Mouse (Mus musculus): Measurements from ENCODE around the gene Klf16.
A peak's percentile ranks its signal among the peaks of the same experiment; 100 is the strongest.
"Not testable (repeated sequence)": the region's sequence is repeated elsewhere in the genome, so short reads cannot be mapped to it uniquely, and the experiment has no call there.

Gene Klf16

GRCm38 (mm10) chr10:80606306-80606705 is 29.2 kb upstream of the Klf16 start:
- peak; percentile 54 for DNase-seq (ENCODE audit: low read depth, low spot score)

DNA sequence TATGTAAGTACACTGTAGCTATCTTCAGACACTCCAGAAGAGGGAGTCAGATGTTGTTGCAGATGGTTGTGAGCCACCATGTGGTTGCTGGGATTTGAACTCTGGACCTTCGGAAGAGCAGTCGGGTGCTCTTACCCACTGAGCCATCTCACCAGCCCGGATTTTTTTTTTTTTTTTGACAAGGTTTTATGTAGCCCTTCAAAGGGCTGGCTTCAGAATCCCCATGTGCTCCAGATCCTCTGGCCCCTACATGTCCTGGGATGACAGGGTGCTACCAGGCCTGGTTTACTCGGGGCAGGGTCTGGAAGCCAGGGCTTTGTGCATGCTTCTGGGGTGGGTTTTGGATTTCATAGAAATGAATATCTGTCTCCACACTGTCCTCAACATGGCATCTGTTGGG is 28.6 kb upstream of the Klf16 start, which contains the start of gene Gm49322:
Gene Gm49322, plus strand, starts transcription at position 301 of the 400 bp plus-strand sequence.
- DNase-seq (ENCODE audit: low read depth, low spot score), result not testable (repeated sequence)

GRCm38 (mm10) chr10:80604988-80605387 is 27.9 kb upstream of the Klf16 start:
- DNase-seq (ENCODE audit: low read depth, low spot score), result no peak

DNA sequence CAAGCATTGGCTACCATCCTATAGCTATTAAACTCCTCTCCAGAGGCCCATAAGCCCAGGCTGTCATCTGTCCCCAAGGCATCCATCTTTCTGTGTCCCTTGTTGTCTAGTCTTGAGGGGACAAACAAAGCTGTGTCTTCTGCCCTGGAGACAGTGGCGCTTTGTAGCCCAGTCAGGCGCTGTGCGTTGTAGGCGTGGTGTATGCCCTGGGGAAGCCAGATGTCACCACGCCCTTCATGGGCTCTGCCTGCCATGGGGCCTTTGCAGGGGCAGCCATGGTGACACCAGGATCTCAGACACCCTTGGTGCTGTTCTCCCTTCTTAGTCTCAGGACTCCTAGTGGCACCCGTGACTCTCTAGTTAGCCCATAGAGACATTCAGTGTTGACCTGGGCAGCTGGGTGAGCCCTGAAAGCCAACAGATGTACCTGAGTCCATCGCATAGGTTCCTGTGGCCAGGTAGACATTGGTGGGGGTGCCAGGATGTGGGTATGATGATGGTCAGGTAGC is 26.9 kb upstream of the Klf16 start:
- no peak for DNase-seq (ENCODE audit: low read depth, low spot score)

DNA sequence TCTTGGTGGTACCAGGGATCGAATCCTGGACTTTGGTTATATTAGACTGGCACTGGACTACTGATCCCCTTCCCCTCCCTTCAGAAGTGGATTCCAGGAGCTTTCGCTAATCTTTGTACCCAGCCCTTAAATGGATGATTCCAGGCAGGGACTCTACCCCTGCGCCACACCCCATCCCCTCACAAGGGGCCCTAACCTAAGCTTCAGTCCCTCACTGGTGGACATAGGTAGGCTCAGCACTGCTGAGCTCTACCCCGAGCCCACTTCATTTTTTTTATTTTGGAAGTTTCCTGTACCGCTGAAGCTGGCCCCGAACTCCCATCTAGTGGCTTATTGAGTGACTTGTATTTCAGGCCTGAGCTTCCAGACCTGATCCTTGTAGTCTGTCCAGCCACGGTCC is 26.2 kb upstream of the Klf16 start:
- DNase-seq (ENCODE audit: low read depth, low spot score), result no peak

DNA sequence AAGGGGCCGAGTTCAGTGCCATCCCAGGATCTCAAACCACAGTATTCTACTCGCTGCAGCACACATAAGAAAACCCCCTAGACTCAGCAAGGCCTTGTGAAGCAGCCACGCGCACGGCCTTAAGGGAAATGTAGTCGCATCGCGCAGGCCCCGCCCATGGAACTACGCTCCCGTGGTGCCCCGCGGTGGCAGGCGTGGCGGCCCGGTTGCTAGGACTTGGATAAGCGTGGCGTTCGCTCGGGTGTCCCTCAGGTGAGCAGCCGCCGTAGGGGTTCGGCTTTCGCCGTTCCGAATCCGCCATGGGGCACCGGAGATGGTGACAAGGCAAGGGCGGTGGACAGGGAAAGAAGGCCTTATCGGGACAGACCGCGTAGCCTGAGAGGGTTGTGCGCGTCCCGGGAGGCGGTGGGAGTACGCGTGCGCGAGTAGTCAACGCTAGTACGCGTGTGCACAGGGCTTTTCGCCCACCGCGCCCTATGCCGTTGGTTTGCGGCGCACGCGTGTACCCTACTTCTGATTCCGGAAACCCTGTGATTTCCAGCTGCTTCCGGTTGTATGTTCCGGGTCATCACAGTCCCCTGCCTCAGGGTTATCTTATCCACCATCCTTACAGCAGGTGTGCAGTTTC is 25.7 kb upstream of the Klf16 start, which contains the start of the genes Scamp4 and Adat3:
Gene Scamp4, plus strand, starts transcription at position 175 of the 628 bp plus-strand sequence.
Gene Adat3, plus strand, starts transcription at position 183 of the 628 bp plus-strand sequence.
- peak; percentile 96 for DNase-seq (ENCODE audit: low read depth, low spot score)

- DNase-seq (ENCODE audit: low read depth, low spot score), result no peak
These were observed 19.2 kb upstream of the Klf16 start for GRCm38 (mm10) chr10:80596318-80596717.

DNA sequence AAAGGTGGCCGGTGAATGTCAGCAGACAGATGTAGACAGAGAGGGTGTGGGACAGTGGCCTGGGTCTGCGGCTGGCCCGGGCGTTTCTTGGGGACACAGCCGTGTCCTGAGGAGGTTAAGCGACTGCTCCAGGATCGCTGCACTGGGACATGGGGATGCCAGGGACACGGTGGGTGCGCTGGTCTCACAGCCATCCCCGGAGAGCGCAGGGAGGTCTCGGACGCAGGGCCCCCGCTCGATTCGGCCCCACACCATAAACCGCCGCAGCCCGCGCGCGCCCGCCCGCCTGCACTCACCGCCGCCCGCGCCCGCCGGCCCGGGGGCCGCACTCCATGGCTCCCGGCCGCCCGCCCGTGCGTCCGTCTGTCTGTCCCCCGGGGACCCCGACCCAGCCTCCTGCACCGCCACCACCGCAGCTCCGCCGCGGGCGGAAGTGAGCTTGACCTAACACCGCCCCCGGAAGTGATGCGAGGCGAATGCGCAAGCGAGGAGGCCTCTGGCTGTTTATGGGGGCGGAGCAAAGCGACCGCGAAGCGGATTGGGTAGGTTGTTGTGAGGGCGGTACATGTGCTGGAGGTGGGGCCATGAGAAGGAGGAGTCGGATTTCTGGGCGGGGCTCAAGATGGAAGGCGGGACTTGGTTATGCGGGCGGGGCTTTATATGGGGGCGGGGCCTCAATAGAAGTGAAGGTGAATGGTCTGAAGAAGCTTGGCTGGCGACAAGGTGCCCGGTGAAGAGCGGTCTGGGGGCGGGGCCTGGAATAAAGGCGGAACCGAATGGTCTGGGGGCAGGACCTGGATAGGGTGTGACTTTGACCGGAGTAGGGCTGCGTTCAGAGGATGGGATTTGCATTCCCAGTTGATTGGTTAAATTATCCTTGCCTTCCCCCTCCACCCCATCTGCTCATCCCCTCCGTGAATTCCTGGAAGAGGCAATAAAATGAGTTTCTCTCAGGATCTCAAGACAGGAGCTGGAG is 13.0 kb upstream of the Klf16 start, which contains the start of gene Abhd17a:
Gene Abhd17a, minus strand, starts transcription at position 463 of the 976 bp plus-strand sequence.
- peak; percentile 99 for DNase-seq (ENCODE audit: low read depth, low spot score)

- DNase-seq (ENCODE audit: low read depth, low spot score), result no peak
These were observed 12.2 kb upstream of the Klf16 start for GRCm38 (mm10) chr10:80589127-80589878.

DNA sequence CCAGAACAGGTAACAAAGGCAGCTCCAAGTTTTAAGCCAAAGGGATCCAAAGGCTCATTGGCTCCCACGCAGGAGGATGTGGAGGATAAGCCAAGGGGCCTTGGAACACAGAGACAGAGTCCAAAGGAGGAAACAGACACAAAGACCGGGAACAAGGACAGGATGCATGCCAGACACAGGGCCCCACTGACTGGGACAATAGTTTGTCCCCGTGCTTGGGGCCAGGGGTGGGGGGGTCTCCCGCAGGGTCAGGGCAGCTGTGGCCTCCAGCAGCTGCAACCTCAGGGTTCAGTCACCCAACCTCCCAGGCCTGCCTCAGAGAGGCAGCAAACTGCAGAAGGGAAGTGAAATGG is 10.2 kb upstream of the Klf16 start:
- no peak for DNase-seq (ENCODE audit: low read depth, low spot score)

DNA sequence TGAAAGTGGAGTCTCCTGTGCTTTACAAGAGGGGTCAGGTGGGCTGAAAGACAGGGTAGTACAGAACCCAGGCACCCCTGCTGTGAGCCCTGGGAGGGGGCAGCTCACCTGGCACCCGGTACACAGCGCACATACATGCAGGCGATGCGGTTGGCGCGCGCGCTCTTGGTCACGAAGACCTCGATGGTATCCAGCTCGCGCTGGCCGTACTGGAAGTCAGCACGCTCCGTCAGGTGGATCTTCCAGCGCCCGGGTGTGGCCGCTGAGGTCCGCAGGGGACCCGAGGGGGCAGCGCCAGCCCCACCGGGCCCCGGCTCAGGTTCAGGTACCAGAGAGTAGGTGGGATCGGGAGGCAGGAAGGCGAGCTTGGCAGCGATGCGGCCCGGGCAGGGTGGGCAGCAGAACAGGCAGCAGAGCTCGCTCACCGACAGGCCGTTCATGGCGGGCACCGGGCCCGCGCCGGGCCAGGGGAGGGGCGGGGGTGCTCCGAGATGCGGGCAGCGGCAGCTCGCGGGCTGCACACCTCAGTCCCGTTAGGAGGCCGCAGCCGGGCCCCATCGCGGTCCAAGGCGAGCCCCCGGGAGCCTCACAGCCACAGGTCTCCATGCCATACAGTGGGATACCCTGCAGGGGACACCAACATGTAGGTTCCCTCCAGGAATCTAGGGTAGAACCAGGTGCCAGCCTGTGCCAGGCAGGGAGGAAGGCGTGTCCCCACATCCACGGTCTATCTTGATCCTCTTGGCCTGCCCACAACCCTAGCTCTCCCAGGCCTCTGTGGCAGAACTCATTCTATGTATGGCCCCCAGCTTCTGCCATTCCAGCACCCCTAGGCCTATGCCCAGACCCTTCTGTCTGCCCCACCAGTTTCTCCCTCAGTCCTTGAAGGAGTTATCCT is 9.5 kb upstream of the Klf16 start:
- no peak for DNase-seq (ENCODE audit: low read depth, low spot score)

- DNase-seq (ENCODE audit: low read depth, low spot score), result no peak
These were observed 8.5 kb upstream of the Klf16 start for GRCm38 (mm10) chr10:80585581-80585980.

GRCm38 (mm10) chr10:80584642-80585552 is 7.8 kb upstream of the Klf16 start:
- DNase-seq (ENCODE audit: low read depth, low spot score), result no peak

GRCm38 (mm10) chr10:80584045-80584488 is 6.9 kb upstream of the Klf16 start:
- DNase-seq (ENCODE audit: low read depth, low spot score), result peak; percentile 72

- no peak for DNase-seq (ENCODE audit: low read depth, low spot score)
These were observed 5.9 kb upstream of the Klf16 start for GRCm38 (mm10) chr10:80583047-80583446.

GRCm38 (mm10) chr10:80578911-80579310 is 1.8 kb upstream of the Klf16 start:
- DNase-seq (ENCODE audit: low read depth, low spot score), result peak; percentile 97

DNA sequence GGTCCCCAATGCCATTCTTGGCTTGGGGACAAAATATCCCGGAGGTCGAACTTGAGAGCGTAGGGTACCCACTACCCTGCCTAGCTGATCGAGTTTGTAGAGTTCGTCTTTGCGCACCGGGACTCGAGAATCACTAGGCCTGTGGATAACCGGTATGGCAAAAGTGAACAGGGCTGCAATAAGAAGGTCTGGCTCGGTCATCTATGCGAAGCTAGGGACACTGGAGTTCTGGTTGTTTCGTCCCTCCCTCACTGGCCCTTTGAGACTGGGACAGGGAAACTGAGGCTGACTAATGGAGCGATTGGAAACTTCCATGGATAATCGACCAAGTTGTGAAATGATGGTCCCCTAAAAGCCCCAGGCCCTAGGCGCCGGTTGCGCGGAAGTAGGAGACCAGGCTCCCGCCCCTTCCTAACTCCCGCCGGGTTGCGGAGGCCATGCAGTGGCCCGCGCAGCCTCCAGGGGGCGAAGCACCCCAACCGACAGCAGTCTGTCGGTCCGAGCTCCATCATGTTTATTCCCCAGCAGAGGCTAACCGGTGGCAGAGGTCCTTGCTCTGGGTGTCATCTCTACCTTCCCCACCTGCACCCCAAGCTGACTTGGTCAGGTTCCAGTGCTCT is 1.1 kb upstream of the Klf16 start:
- DNase-seq (ENCODE audit: low read depth, low spot score), result peak; percentile 90

- peak; percentile 53 for DNase-seq (ENCODE audit: low read depth, low spot score)
These were observed 548 bp downstream of the Klf16 start for GRCm38 (mm10) chr10:80576351-80577194.

Data from ES-CJ7 (cell line).